Mouse (Mus musculus) yolk sac, embryonic 10.5 days (tissue): ENCODE measurements around the gene Trat1.

Experiments used
- DNase-seq: peaks from one replicate; pipeline ENCODE4 v3.0.0-alpha.2; 2017; ENCODE audit warnings: low spot score

Gene Trat1

GRCm38 (mm10) chr16:48719679-48720078 is 52.1 kb downstream of the Trat1 start:
- DNase-seq = no peak

- DNase-seq = no peak
Observed at GRCm38 (mm10) chr16:48716343-48716742, 55.5 kb downstream of the Trat1 start.

DNA sequence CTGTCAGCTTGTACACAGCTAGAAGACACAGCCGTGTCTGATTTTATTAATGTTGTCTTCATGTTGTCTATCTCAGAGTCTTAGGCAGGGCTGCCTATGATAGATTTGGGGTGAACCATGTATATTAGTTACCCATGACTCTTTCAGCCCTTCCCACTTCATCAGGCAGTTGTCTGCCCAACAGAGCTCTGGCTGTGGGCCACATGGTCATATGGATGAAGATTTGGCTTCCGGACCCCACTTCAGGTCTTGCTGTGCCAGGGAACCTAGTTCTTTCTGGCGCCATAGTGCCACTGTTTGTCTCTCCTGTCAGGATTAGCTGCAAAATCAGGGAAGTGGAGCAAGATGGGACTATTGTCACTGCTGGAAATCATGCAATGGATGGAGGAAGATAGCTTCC is 69.9 kb downstream of the Trat1 start:
- no peak for DNase-seq
